Mouse (Mus musculus): ENCODE measurements around the gene Ddah1. TPM values are rescaled to one million over a fixed set of nuclear protein-coding genes. Genes with fewer than 3 reads are reported as not detected.

Gene Ddah1
- polyA plus RNA-seq, 1 experiment, result 20.7 TPM

DNA sequence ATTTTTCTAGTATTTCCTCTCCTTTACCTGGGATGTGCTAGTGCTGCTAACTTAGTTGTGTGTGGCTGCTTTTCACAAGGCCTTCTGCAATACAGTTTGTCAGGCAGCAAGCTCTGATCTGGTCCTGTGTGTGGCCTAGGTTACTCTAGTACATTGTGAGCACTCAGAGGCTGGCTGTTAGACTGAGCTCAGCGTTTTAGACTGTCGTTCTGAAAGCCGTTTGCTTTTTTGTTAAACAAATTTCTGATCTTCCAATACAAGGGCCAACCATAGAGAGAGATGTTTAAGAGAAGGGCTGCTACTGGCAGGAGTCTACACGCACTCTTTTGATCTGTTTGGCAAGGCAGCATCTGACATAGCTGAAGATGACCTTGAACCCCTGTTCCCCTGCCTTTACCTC, 181.5 kb downstream of the Ddah1 start:
- 72% methylated on average over 4 of the region's 4 CpGs for WGBS
- no peak for DNase-seq
- TF ChIP-seq POLR2A (IDR thresholded peaks at IDR 0.05; ENCODE audit: borderline replicate concordance, extremely low read depth, low read depth, low read length) (no peak), CTCF (IDR thresholded peaks at IDR 0.05; ENCODE audit: insufficient read depth, low read length) (no peak)
- peaks cover 11% of the 10 kb centered on the region for H3K4me1 ChIP-seq (ENCODE audit: control insufficient read depth, insufficient read depth, low read length)
- H3K4me3 ChIP-seq (replicated peaks; ENCODE audit: extremely low read depth, low read depth, low read length), result no peak overlapping the region

DNA sequence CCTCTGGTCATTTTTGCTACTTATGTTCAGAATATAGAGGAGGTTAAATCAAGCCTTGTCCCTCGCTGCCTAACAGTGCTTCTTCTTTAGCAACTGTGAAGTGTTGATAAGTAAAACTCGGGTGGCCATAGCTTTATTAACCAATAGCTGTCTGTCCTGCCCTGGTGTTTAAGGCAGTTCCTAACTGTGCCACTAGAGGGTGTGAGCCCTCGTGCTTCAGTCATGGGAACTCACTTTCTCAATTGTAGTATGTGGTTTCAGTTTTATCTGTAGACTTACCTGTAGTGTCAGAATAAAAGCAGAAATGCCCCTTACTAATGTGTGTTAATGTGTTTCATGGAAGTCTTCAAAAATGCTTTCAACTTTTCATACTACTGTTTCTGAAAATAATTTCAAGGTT, 183.5 kb downstream of the Ddah1 start:
- Histone ChIP-seq H3K4me1 (ENCODE audit: control insufficient read depth, insufficient read depth, low read length) (peaks cover 19% of the 10 kb centered on the region), H3K4me3 (replicated peaks; ENCODE audit: extremely low read depth, low read depth, low read length) (no peak overlapping the region)
- 3% methylated on average over 3 of the region's 3 CpGs for WGBS
- peak; percentile 65 for DNase-seq
- TF ChIP-seq POLR2A (IDR thresholded peaks at IDR 0.05; ENCODE audit: borderline replicate concordance, extremely low read depth, low read depth, low read length) (no peak), CTCF (IDR thresholded peaks at IDR 0.05; ENCODE audit: insufficient read depth, low read length) (peak; percentile 77)

Other genes with a start within 250 kb of the Ddah1 start
- gene Znhit6, start 182.5 kb upstream of the Ddah1 start, polyA plus RNA-seq (2012; rRNA removed), result 1.8 and 4.2 TPM in 2 replicates
- 79.9 and 102 TPM in 2 replicates for gene Ccn1, start 108.7 kb upstream of the Ddah1 start, polyA plus RNA-seq (2012; rRNA removed)
- 8.4 and 13.5 TPM in 2 replicates for gene Bcl10, start 164.1 kb downstream of the Ddah1 start, polyA plus RNA-seq (2012; rRNA removed)
- 13.6 and 16.8 TPM in 2 replicates for gene 2410004B18Rik, start 179.3 kb downstream of the Ddah1 start, polyA plus RNA-seq (2012; rRNA removed)
- gene Syde2, start 229.2 kb downstream of the Ddah1 start, polyA plus RNA-seq (2012; rRNA removed), result 6.6 and 9.0 TPM in 2 replicates